Mouse (Mus musculus) myocyte (in vitro differentiated cells): ENCODE results near the gene Acsl3.

Source experiments
- MYOD1 ChIP-seq, 3 experiments: IDR thresholded peaks; one replicate each; pipeline ENCODE4 v1.6.1; 2011; ENCODE audit warnings: control low read depth in 2 of 3, low read depth in 2 of 3, mild to moderate bottlenecking in 2 of 3, moderate library complexity in 1 of 3; ENCODE audit not compliant: insufficient read length in 2 of 3, control insufficient read depth in 1 of 3
- MYOG ChIP-seq, 3 experiments: IDR thresholded peaks; one replicate each; pipeline ENCODE4 v1.6.1; 2011; ENCODE audit warnings: control low read depth in 2 of 3, low read depth in 2 of 3, mild to moderate bottlenecking in 2 of 3; ENCODE audit not compliant: insufficient read length in 2 of 3, control insufficient read depth in 1 of 3, insufficient read depth in 1 of 3
- POLR2A ChIP-seq: IDR thresholded peaks from one replicate; pipeline ENCODE4 v1.6.1; 2011; ENCODE audit warnings: low read depth, mild to moderate bottlenecking, control low read depth, moderate library complexity; ENCODE audit not compliant: insufficient read length
- POLR2AphosphoS2 ChIP-seq: IDR thresholded peaks from one replicate; pipeline ENCODE4 v1.6.1; 2011; ENCODE audit warnings: low read depth, control low read depth; ENCODE audit not compliant: insufficient read length
- REST ChIP-seq: IDR thresholded peaks from one replicate; pipeline ENCODE4 v1.6.1; 2011; ENCODE audit warnings: mild to moderate bottlenecking, control low read depth, moderate library complexity; ENCODE audit not compliant: insufficient read depth, insufficient read length
- TCF3 ChIP-seq: IDR thresholded peaks from one replicate; pipeline ENCODE4 v1.6.1; 2011; ENCODE audit warnings: low read depth, control low read depth; ENCODE audit not compliant: insufficient read length
- USF1 ChIP-seq: IDR thresholded peaks from one replicate; pipeline ENCODE4 v1.6.1; 2011; ENCODE audit warnings: low read depth, mild to moderate bottlenecking, control low read depth, moderate library complexity

DNA sequence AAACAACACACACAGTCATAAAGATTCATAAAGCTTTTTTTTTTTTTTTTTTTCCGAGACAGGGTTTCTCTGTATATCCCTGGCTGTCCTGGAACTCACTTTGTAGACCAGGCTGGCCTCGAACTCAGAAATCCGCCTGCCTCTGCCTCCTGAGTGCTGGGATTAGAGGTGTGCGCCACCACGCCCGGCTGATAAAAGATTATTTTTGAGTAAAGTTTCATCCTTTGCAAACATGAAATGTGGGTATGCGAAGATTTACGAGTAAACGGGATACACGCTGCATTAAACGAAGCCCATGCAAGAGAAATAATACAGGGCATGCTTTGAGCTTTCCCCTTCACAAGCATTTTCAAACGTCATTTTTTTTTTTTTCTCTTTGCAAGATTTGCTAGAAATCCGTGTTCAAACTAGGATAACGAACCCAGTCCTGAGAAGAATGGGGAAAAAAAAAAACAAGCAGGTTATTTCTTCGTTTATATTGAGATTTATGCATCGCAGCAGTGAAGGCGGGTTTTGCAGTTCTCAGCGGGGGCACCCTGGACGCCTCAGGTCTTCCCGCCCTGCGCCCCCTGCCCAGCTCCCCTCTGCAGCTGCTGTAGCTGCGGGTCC, 500 bp upstream of the Acsl3 start:
- TF ChIP-seq POLR2A: no peak
- TF ChIP-seq MYOG (IDR thresholded peaks at IDR 0.05; ENCODE audit: control insufficient read depth in 1 of 3, insufficient read depth in 1 of 3, insufficient read length in 2 of 3, low read depth in 2 of 3): no peak
- no peak for TF ChIP-seq TCF3
- no peak for TF ChIP-seq POLR2AphosphoS2
- no peak for TF ChIP-seq USF1
- TF ChIP-seq REST: no peak
- peak in 2 of 3 experiments; percentile 9 to 69 for TF ChIP-seq MYOD1 (IDR thresholded peaks at IDR 0.05; ENCODE audit: control insufficient read depth in 1 of 3, insufficient read length in 2 of 3, low read depth in 2 of 3)
